Mouse (Mus musculus) CD4-positive, CD25-positive, alpha-beta regulatory T cell, adult 2 months (primary cell): ENCODE results near the gene Ccdc110.

Experiments used
- DNase-seq: peaks from one replicate; pipeline ENCODE4 v3.0.0-alpha.2; 2012; ENCODE audit warnings: low read depth, low spot score

Ccdc110 gene

DNA sequence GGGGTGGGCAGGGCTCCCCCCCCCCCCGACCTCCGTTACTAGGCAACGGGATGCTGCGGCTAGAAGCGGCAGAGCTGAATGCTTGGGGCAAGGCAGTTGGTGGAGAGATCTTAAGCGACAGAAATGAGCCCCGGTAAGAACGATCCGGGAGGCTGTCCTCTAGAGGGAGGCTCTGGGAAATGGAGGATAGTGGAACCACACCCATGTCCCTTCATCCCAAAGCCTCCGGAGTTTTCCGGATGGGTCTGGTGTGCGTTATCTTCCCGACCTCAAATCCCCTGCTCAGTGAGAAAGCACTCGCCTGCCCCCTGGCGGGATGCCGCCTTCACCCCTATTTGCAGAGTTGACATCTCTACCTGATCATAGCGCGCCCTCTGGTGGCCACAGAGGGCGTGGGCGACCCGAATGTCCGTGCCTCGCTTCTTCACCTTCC is at the start of gene Ccdc110:
Ccdc110 (plus strand) TSS at position 38 of the 433 bp plus-strand sequence.
- DNase-seq: peak; percentile 89

- no peak for DNase-seq
Observed at GRCm38 (mm10) chr8:45885202-45885685, 49.2 kb upstream of the Ccdc110 start, which contains the start of gene Pdlim3. Gene Pdlim3 (plus strand): TSS chr8:45885461.

- no peak for DNase-seq
Observed at GRCm38 (mm10) chr8:45885775-45886174, 48.6 kb upstream of the Ccdc110 start.

- no peak for DNase-seq
Observed at GRCm38 (mm10) chr8:45889737-45890136, 44.7 kb upstream of the Ccdc110 start.

DNA sequence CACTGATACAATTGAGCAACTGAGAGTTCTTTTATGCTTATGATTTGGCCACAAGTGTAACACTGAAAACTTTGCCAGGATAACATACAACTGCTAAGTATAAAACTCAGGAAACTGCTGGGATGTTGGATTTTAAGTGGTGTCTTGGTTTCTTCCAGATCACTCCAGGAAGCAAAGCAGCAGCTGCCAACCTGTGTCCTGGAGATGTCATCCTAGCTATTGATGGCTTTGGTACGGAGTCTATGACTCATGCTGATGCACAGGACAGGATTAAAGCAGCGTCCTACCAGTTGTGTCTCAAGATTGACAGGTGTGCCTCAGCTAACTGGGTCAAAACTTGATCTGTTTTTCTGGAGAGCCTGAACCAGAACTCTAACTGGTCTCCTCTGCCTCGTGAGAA is 37.8 kb upstream of the Ccdc110 start:
- no peak for DNase-seq

DNA sequence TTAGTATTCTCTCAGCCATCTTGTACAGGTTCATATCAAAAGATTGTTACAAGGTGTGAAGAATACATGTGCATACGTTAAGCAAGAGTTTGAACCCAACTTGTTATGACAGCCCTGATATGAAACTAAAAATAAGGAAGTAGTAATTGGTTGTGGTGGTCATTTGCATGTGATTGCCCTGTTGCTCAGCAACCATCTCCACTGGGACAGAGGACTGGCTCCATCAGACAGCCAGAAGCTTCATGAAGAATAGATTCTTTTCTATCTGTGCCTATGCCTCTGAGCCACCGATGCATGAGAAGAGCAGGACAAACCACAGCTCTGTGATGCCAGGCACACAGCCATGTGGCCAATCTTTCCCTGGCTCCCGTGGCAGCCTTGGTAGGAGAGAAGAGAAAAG is 34.6 kb upstream of the Ccdc110 start:
- no peak for DNase-seq

DNA sequence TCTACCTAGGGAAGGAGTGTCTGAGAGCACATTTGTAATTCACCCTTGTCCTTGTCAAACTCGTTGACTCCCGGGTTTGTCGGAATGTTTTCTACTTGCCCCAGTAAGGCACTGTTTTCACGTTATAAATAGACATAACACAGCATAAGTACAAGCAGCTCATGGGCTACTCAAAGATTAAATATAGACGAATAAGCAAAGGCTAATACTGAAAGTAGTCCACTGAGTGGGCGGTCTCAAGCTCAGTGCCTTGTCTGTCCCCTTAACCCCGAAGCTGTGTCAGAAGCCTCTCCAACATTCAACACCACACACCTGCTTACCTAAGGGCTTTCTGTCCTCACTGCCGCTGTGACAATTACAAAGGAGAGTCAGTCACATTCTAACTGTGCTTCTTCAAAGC is 32.8 kb upstream of the Ccdc110 start:
- no peak for DNase-seq

- DNase-seq: no peak
Observed at GRCm38 (mm10) chr8:45903659-45904058, 30.8 kb upstream of the Ccdc110 start.

DNA sequence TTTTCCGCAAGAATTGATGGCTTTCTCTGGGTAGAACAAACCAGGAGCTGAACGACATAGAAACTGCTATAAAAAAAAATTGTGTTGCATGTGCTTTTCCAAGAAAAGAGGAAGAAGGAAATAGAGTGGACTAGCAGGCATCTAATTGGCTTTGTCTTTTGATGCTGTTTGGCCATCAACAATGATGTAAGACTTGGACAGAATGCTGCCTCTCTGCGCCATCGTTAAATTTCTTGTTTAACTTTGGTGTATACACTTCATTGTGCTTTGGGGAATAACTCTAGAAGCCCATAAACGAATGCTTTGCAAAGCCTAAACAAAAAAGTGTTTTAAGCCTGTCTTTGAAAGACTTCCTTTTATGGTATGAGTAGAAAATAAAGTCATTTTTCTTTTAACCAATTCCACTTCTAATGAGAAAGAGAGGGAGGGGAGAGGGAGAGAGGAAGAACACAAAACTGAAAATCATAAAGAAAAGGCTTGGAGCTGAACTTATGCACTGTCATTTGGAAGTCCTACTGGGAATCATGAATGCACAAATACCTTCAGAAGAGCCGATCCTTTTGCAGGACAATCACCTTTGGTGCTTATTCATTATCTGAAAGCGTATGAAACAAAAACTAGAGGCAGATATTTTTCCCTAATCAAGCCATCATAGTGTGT is 28.7 kb upstream of the Ccdc110 start:
- no peak for DNase-seq

DNA sequence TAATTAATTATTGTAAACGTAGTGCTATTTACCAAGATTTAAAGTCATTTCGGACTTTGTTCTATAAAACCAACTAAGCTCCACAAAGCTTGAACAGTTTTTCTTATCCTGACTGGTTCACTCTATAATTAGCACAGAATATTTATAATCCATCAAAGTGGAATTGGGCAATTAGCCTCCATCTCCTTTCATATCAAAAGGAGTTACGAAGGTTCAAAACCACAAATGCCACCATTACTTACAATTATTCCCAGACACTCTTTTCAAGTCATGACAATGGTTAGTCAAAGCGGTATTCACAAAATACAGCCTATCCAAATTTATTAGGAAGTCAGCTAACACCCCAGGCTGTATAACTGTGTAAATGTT is 28.2 kb upstream of the Ccdc110 start:
- no peak for DNase-seq

GRCm38 (mm10) chr8:45913707-45914106 is 20.7 kb upstream of the Ccdc110 start:
- DNase-seq: no peak

DNA sequence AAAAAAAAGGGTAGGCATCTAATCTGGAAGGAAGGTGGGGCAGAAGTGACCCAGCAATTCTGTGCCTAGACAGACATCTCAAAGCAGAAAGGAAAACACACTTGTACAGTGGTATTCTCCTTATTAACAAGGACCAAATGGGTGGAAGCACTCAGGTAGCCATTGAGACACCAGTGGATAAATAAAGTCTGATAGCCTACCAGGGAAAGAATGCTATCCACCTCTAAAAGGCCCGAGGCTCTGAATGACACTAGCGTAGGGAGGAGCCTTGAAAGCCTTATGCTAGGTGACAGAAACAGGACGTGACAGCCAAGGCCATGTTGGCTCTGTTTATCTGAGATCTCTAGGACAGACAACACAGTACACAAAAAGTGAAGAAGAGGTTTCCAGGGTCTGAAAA is 17.9 kb upstream of the Ccdc110 start:
- no peak for DNase-seq

DNA sequence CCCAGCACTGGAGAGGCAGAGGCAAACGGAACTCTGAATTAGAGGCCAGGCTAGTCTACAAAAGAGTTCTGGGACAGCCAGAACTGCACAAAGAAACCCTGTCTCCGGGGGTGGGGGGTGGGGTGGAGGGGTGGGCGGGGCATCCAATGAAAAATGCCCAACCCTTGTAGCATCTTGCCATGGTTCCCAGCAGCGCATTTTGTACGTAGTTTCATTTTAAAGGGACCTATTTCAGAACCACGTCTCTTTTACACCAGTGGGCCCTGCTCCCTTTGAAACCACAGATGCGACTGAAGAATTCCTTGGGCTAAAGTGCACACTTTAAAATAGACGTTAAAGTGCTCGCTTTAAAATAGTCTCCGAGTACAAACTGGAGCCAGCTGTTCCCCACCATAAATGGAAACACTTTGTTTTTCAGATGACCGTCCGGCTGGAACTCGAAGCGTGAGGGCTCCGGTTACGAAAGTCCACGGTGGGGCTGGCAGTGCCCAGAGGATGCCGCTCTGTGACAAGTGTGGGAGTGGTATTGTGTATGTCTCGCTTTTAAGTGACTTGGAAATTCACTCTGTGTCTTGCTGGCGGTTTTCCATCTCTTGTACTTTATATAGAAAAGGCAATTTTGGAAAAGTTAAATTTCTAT is 17.3 kb upstream of the Ccdc110 start:
- no peak for DNase-seq

- no peak for DNase-seq
Observed at GRCm38 (mm10) chr8:45918891-45919290, 15.5 kb upstream of the Ccdc110 start.

GRCm38 (mm10) chr8:45920392-45920791 is 14.0 kb upstream of the Ccdc110 start:
- DNase-seq: no peak

GRCm38 (mm10) chr8:45922116-45922515 is 12.3 kb upstream of the Ccdc110 start:
- no peak for DNase-seq

- DNase-seq: no peak
Observed at GRCm38 (mm10) chr8:45936986-45937385, 2.6 kb downstream of the Ccdc110 start.

- no peak for DNase-seq
Observed at GRCm38 (mm10) chr8:45946283-45946682, 11.9 kb downstream of the Ccdc110 start.

GRCm38 (mm10) chr8:45950622-45951021 is 16.2 kb downstream of the Ccdc110 start:
- DNase-seq: no peak

DNA sequence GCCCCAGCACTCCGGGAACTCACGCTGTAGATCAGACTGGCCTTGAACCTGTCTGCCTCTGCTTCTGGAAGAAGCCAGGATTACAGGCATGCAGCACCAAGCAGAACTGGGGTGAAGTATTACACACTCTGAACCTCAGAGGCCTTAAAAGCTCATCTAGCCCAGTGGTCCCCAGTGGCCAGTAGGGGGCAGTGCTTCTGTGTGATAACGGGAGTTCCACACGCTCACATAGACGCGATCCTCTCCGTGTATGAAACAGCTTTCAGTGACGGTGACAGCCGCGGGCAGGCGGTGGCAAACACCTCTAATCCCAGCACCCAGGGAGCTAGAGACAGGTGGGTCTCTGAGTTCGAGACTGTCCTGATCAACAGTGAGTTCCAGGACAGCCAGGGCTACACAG is 36.5 kb downstream of the Ccdc110 start:
- peak; percentile 26 for DNase-seq

DNA sequence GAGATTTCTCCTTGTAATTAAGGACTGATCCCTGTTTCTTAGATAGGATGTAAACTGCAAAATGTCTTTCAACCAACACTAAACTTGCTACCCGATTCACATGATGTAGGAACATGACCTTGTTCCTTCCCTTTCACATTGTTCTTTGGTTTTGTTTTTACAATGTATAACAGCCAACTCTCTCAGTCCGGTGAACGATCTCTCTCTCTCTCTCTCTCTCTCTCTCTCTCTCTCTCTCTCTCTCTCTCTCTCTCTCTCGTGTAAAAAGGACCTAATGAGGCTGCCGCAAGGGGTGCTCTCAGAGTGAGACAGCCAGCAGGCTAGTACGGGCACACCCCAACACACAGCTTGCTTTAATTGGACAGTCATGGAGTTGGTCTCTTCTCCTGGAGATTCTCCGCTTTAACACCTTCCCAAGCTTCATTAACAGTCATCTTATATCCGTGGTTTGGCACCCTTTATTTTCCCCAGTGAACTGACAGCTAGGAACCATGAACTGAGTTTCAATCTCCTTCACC is 39.6 kb downstream of the Ccdc110 start:
- no peak for DNase-seq

DNA sequence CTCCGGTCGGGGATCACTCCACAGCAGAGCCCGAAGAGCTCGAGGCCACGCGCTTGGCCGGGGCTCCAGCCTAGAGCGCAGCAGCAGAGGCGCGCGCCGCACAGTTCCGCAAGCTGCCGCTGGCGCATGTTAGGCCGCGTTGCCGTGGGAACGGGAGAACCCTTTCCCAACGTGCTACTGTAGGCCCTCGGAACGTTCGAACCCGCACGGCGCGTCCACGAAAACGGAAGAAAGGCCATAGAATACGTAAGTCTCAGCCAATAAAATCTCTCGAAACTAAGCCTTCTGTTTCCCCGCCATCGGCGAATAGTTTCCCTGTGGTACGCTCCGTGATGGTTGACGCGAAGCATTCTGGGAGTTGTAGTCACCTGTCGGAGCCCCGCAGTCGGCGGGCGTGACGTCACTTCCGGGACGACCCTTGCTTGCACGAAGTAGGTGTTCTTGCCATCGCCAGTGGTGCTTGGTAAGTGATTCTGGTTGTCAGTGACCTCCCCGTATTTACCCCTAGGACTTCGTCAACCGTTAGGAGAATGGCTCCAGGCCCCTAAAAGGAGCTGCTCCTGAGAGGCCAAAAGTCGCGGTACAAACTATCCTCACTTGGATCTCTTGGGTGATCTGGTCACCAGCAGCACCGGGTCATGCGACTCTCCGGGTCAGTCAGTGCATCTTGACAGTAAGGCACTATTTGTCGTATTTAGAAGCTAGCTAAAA is 40.9 kb downstream of the Ccdc110 start, which contains the start of the genes 1700029J07Rik and Ufsp2:
1700029J07Rik (minus strand) TSS at position 127 of the 711 bp plus-strand sequence.
Ufsp2 (plus strand) TSS at position 403 of the 711 bp plus-strand sequence.
- peak; percentile 99 for DNase-seq
